Mouse (Mus musculus) hindbrain, postnatal 0 days (tissue): Measurements from ENCODE around the gene Gm42674. TPM values are rescaled to one million over a fixed set of nuclear protein-coding genes. Genes with fewer than 3 reads are reported as not detected.

Experiments used
- ATAC-seq: fragments of 200-750 bp; cut with Nextera tagmentation; 2 replicates; pipeline ENCODE4 v1.8.0; 2017; ENCODE audit warnings: mild to moderate bottlenecking, moderate TSS enrichment, moderate library complexity
- DNase-seq: peaks from one replicate; pipeline ENCODE4 v3.0.0-alpha.2; 2015; ENCODE audit warnings: low spot score
- H3K27ac ChIP-seq: fragments of 300-500 bp; sonication (generic); 2 replicates; pipeline ENCODE4 v1.5.1; 2014; ENCODE audit warnings: mild to moderate bottlenecking
- H3K27me3 ChIP-seq: fragments of 300-500 bp; sonication (generic); 2 replicates; pipeline ENCODE4 v1.6.1; 2014; ENCODE audit warnings: low read length, mixed read lengths; ENCODE audit not compliant: insufficient read depth
- H3K36me3 ChIP-seq: fragments of 300-500 bp; sonication (generic); 2 replicates; pipeline ENCODE4 v1.6.1; 2014; ENCODE audit warnings: low read length, mixed read lengths; ENCODE audit not compliant: insufficient read depth
- H3K4me1 ChIP-seq: fragments of 300-500 bp; sonication (generic); 2 replicates; pipeline ENCODE4 v1.6.1; 2014; ENCODE audit warnings: antibody characterized with exemption, low read length, mixed read lengths; ENCODE audit not compliant: insufficient read depth
- H3K4me2 ChIP-seq: fragments of 300-500 bp; sonication (generic); 2 replicates; pipeline ENCODE4 v1.6.1; 2014; ENCODE audit warnings: low read depth, mild to moderate bottlenecking, low read length, moderate library complexity, mixed read lengths
- H3K4me3 ChIP-seq: fragments of 300-500 bp; sonication (generic); 2 replicates; pipeline ENCODE4 v1.5.1; 2014; ENCODE audit warnings: low read length
- H3K9ac ChIP-seq: fragments of 300-500 bp; sonication (generic); replicated peaks from 2 replicates; pipeline ENCODE4 v1.6.1; 2014; ENCODE audit warnings: mild to moderate bottlenecking, low read length, moderate library complexity, mixed read lengths
- H3K9me3 ChIP-seq: fragments of 300-500 bp; sonication (generic); 2 replicates; pipeline ENCODE4 v1.6.1; 2016; ENCODE audit warnings: low read length, mixed read lengths
- CTCF ChIP-seq: IDR thresholded peaks from 2 replicates; pipeline ENCODE4 v1.5.1; 2016; ENCODE audit warnings: antibody characterized with exemption, control low read depth, low read depth
- WGBS: fragments of 180-500 bp; shearing (Covaris S2); extraction: QIAGEN DNeasy Blood & Tissue Kit; methylation state at CpG from one replicate; pipeline ENCODE4 v1.1.7; 2014; 5-methylcytosine and 5-hydroxymethylcytosine counted together
- polyA plus RNA-seq: library from polyadenylated mRNA; unstranded; fragments of >200 nt; fragmentation: Nextera tagmentation; extraction: Ambion mirVana; gene quantifications from 2 replicates; pipeline ENCODE4 v1.2.1, GENCODE M21; 2015
- total RNA-seq: library from RNA; depleted of rRNA; stranded (reverse); fragments of >200 nt; gene quantifications from 2 replicates; pipeline ENCODE4 v1.2.3, GENCODE M21; 2014

Gene Gm42674
- total and polyA plus RNA-seq, 2 experiments from 2014 or later, result not detected

GRCm38 (mm10) chr3:90586016-90586643 lies 15.6 kb upstream of the Gm42674 start:
- no peak for ATAC-seq
- H3K9ac ChIP-seq, result no peak overlapping the region

GRCm38 (mm10) chr3:90586906-90587305 lies 14.8 kb upstream of the Gm42674 start:
- ATAC-seq, result no peak
- 70% methylated on average over 10 of the region's 10 CpGs for WGBS
- no peak overlapping the region for H3K4me3 ChIP-seq
- H3K4me1 ChIP-seq, result no peaks in the 10 kb centered on the region
- no peak overlapping the region for H3K9ac ChIP-seq
- H3K27me3 ChIP-seq, result no peaks in the 10 kb centered on the region
- H3K36me3 ChIP-seq, result no peaks in the 10 kb centered on the region
- no peak for DNase-seq
- H3K9me3 ChIP-seq, result no peaks in the 10 kb centered on the region
- no peak overlapping the region for H3K27ac ChIP-seq
- no peak for TF ChIP-seq CTCF
- no peak overlapping the region for H3K4me2 ChIP-seq

More at GRCm38 (mm10) chr3:90586016-90586643, 15.6 kb upstream of the Gm42674 start:
- Histone ChIP-seq H3K4me3 (no peak overlapping the region), H3K36me3 (no peaks in the 10 kb centered on the region), H3K4me1 (no peaks in the 10 kb centered on the region), H3K27me3 (no peaks in the 10 kb centered on the region), H3K27ac (no peak overlapping the region), H3K9me3 (no peaks in the 10 kb centered on the region), H3K4me2 (no peak overlapping the region)
- TF ChIP-seq CTCF, result no peak
- WGBS, result 85% methylated on average over 15 of the region's 15 CpGs
- DNase-seq, result no peak

- no peak for TF ChIP-seq CTCF
- WGBS, result 87% methylated on average over 14 of the region's 14 CpGs
- ATAC-seq, result no peak
Observed at GRCm38 (mm10) chr3:90587361-90588101, 14.2 kb upstream of the Gm42674 start.

GRCm38 (mm10) chr3:90589390-90589789 lies 12.3 kb upstream of the Gm42674 start:
- Histone ChIP-seq H3K9me3 (no peaks in the 10 kb centered on the region), H3K27ac (no peak overlapping the region), H3K9ac (no peak overlapping the region), H3K4me2 (no peak overlapping the region), H3K27me3 (no peaks in the 10 kb centered on the region), H3K4me1 (no peaks in the 10 kb centered on the region), H3K36me3 (no peaks in the 10 kb centered on the region), H3K4me3 (no peak overlapping the region)
- DNase-seq, result no peak
- 86% methylated on average over 6 of the region's 6 CpGs for WGBS
- ATAC-seq, result no peak
- no peak for TF ChIP-seq CTCF

More at GRCm38 (mm10) chr3:90587361-90588101, 14.2 kb upstream of the Gm42674 start:
- no peaks in the 10 kb centered on the region for H3K9me3 ChIP-seq
- no peak overlapping the region for H3K27ac ChIP-seq
- H3K36me3 ChIP-seq, result no peaks in the 10 kb centered on the region
- no peak overlapping the region for H3K4me2 ChIP-seq
- no peak overlapping the region for H3K9ac ChIP-seq
- DNase-seq, result no peak
- no peaks in the 10 kb centered on the region for H3K27me3 ChIP-seq
- H3K4me1 ChIP-seq, result no peaks in the 10 kb centered on the region
- H3K4me3 ChIP-seq, result no peak overlapping the region

- WGBS, result 86% methylated on average over 8 of the region's 8 CpGs
- no peak within 1 kb of the TSS for H3K4me3 ChIP-seq
- no peak within 1 kb of the TSS for H3K4me2 ChIP-seq
- DNase-seq (no peak), ATAC-seq (no peak)
- TF ChIP-seq CTCF, result no peak
- H3K27ac ChIP-seq, result no peak within 1 kb of the TSS
- no peaks in the 10 kb centered on the region for H3K4me1 ChIP-seq
- H3K36me3 ChIP-seq, result no peaks in the 10 kb centered on the region
- no peaks in the 10 kb centered on the region for H3K27me3 ChIP-seq
- no peaks in the 10 kb centered on the region for H3K9me3 ChIP-seq
- H3K9ac ChIP-seq, result no peak within 1 kb of the TSS
Observed at GRCm38 (mm10) chr3:90589947-90590346, 11.8 kb upstream of the Gm42674 start, which contains the start of gene S100a2. Gene S100a2, plus strand, starts transcription at chr3:90590247.

- H3K4me3 ChIP-seq, result no peak overlapping the region
- H3K9me3 ChIP-seq, result no peaks in the 10 kb centered on the region
- no peaks in the 10 kb centered on the region for H3K4me1 ChIP-seq
- H3K27ac ChIP-seq, result no peak overlapping the region
- TF ChIP-seq CTCF, result no peak
- H3K27me3 ChIP-seq, result no peaks in the 10 kb centered on the region
- no peaks in the 10 kb centered on the region for H3K36me3 ChIP-seq
- 84% methylated on average over 1 of the region's 1 CpGs for WGBS
- H3K4me2 ChIP-seq, result no peak overlapping the region
- ATAC-seq, result no peak
- H3K9ac ChIP-seq, result no peak overlapping the region
- no peak for DNase-seq
Observed at GRCm38 (mm10) chr3:90594466-90594865, 7.2 kb upstream of the Gm42674 start.

- H3K4me3 ChIP-seq, result no peak overlapping the region
- WGBS, result 78% methylated on average over 5 of the region's 5 CpGs
- no peak overlapping the region for H3K27ac ChIP-seq
- no peaks in the 10 kb centered on the region for H3K9me3 ChIP-seq
- no peak for TF ChIP-seq CTCF
- no peak for DNase-seq
- ATAC-seq, result no peak
- no peak overlapping the region for H3K4me2 ChIP-seq
- H3K27me3 ChIP-seq, result no peaks in the 10 kb centered on the region
- H3K9ac ChIP-seq, result no peak overlapping the region
- no peaks in the 10 kb centered on the region for H3K36me3 ChIP-seq
- no peaks in the 10 kb centered on the region for H3K4me1 ChIP-seq
Observed at GRCm38 (mm10) chr3:90595556-90595955, 6.1 kb upstream of the Gm42674 start.
